Mouse (Mus musculus) kidney, adult 8-10 months (tissue): ENCODE results near the gene Hint3.

Experiments
- DNase-seq, 2 experiments: peaks; one replicate each; pipeline ENCODE4 v3.0.0; 2022

Hint3 gene

DNA sequence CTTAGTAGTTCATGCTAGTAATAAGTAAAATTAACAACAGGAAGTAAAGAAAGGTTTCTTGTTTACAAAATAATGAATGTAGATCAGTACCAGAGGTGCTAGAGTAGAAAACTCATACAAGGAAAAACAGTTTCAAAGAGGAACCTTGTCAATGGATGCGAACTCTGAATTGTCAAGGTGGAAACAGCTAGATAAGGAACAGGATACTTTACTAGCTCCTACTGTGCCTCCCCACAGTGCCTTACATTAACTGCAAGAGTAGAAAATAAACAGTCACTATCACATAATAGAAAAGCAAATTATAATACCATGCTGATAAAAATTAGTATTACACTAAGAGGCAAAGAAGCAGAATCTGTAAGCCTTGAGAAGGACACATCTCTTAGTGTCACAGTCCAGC is 43.7 kb downstream of the Hint3 start:
- no peak for DNase-seq

DNA sequence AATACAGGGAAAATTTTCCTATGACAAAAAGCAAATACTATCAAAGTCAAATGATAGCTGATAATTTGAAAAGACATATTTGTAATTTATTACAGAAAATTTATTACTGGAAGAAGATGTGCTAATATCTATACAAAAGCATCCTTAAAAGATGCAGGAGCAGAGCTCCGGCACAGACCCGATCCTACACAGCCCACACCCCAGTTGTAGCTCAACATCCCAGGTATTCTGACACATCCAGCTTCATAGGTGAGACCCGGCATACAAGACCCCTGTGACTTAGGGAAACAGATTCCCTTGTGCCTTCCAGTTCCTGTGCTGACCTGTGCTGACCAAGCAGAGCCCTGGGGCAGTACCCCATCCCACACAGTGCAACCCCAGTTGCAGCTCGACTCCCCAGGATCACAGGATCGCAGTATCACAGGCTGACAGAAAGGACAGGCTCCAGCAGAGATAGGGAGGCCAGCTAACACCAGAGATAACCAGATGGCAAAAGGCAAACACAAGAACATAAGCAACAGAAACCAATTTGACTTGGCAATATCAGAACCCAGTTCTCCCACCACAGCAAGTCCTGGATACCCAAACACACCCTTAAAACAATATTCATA is 51.7 kb downstream of the Hint3 start:
- DNase-seq: no peak

DNA sequence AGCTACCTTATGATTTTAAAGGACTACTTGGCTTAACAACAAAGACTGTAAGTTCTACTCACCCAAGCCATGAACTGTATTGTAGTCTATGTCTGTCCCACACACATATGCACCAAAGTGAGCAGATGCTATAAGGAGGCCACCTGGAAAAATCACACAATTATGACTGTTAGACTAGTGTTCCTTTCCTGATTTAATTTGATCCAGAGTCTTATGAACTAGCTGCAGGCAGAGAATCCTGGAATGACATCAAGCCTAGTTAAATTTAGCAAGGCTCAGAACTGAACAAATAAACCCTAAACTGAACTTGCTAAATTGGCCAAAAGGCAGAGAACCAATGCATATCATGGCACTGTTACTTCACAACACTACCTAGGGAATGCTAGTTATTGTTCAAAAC is 63.1 kb downstream of the Hint3 start:
- no peak for DNase-seq

DNA sequence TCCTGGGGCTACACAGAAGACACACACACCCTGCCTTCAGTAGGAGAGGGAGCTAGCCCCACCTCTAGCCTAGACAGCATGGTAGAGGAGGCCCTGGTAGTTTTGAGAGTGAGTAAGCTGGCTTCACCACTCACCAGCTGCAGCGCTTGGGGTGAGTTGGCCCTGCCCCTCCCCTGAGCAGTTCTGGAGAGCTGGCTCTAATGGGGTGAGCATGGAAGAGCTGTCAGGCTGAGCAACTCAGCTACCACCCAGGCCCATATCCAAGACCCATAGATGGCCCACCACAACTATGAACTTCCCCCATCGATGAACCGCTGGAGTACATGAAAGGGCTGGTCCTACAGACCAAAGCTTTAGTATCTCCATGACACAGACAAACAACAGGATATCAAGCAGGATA is 64.8 kb downstream of the Hint3 start:
- no peak for DNase-seq
